Mouse (Mus musculus) erythroid progenitor cell, adult 5-6 weeks (primary cell): ENCODE results near the gene Ppie. TPM values are rescaled to one million over a fixed set of nuclear protein-coding genes. Genes with fewer than 3 reads are reported as not detected.

ENCODE experiments used
- ATAC-seq: replicated peaks from 2 replicates; pipeline ENCODE4 v1.8.0; 2016; ENCODE audit warnings: moderate number of reproducible peaks, mild to moderate bottlenecking, moderate TSS enrichment, inconsistent platforms; ENCODE audit not compliant: poor library complexity, low FRiP score, severe bottlenecking
- total RNA-seq, 2 experiments: library from RNA; stranded (forward) in 1 of 2; stranded (reverse) in 1 of 2; fragments of 150-400 nt in 1 of 2; fragments of 186-747, 209-891 nt in 1 of 2; gene quantifications; 2 replicates each; pipeline versions ENCODE4 v1.2.3 to v1.2.4; 2015 to 2017; ENCODE audit warnings: low replicate concordance in 2 of 2

Ppie gene
- total RNA-seq, 2 experiments from 2014 or later = 1.7 to 3.8 TPM

GRCm38 (mm10) chr4:123078231-123078630 is 61.5 kb downstream of the Ppie start:
- peak; percentile 54 for ATAC-seq

Other genes starting within 250 kb of the Ppie start
- gene Mfsd2a, start 178.8 kb downstream of the Ppie start, total RNA-seq (2015; ENCODE audit: low replicate concordance) = not detected in 2 replicates
- gene Mfsd2a, start 178.8 kb downstream of the Ppie start, total RNA-seq (2017; ENCODE audit: low replicate concordance) = not detected in 2 replicates
- not detected in 2 replicates for gene Mycl, start 144.3 kb downstream of the Ppie start, total RNA-seq (2015; ENCODE audit: low replicate concordance)
- gene Mycl, start 144.3 kb downstream of the Ppie start, total RNA-seq (2017; ENCODE audit: low replicate concordance) = not detected in 2 replicates
- 1.3 and 3.6 TPM in 2 replicates for gene Trit1, start 123.4 kb downstream of the Ppie start, total RNA-seq (2015; ENCODE audit: low replicate concordance)
- gene Trit1, start 123.4 kb downstream of the Ppie start, total RNA-seq (2017; ENCODE audit: low replicate concordance) = 6.0 and 9.9 TPM in 2 replicates
- gene Bmp8b, start 34.8 kb downstream of the Ppie start, total RNA-seq (2015; ENCODE audit: low replicate concordance) = 2.2 and 6.7 TPM in 2 replicates
- 0.77 TPM in 1 of 2 replicates, not detected in the other for gene Bmp8b, start 34.8 kb downstream of the Ppie start, total RNA-seq (2017; ENCODE audit: low replicate concordance)
- not detected in 2 replicates for gene Oxct2b, start 23.7 kb downstream of the Ppie start, total RNA-seq (2015; ENCODE audit: low replicate concordance)
- gene Oxct2b, start 23.7 kb downstream of the Ppie start, total RNA-seq (2017; ENCODE audit: low replicate concordance) = 1.5 TPM in 1 of 2 replicates, not detected in the other
- not detected in 2 replicates for gene Hpcal4, start 43.3 kb upstream of the Ppie start, total RNA-seq (2015; ENCODE audit: low replicate concordance)
- gene Hpcal4, start 43.3 kb upstream of the Ppie start, total RNA-seq (2017; ENCODE audit: low replicate concordance) = not detected in 2 replicates
- not detected in 2 replicates for gene Nt5c1a, start 61.6 kb upstream of the Ppie start, total RNA-seq (2015; ENCODE audit: low replicate concordance)
- gene Nt5c1a, start 61.6 kb upstream of the Ppie start, total RNA-seq (2017; ENCODE audit: low replicate concordance) = not detected in 2 replicates
- gene Heyl, start 93.6 kb upstream of the Ppie start, total RNA-seq (2015; ENCODE audit: low replicate concordance) = 0.72 TPM in 1 of 2 replicates, not detected in the other
- 0.13 TPM in 1 of 2 replicates, not detected in the other for gene Heyl, start 93.6 kb upstream of the Ppie start, total RNA-seq (2017; ENCODE audit: low replicate concordance)
- gene Pabpc4, start 122.4 kb upstream of the Ppie start, total RNA-seq (2015; ENCODE audit: low replicate concordance) = 390 and 415 TPM in 2 replicates
- 408 and 429 TPM in 2 replicates for gene Pabpc4, start 122.4 kb upstream of the Ppie start, total RNA-seq (2017; ENCODE audit: low replicate concordance)
- gene Oxct2a, start 183.7 kb upstream of the Ppie start, total RNA-seq (2015; ENCODE audit: low replicate concordance) = not detected in 2 replicates
- gene Oxct2a, start 183.7 kb upstream of the Ppie start, total RNA-seq (2017; ENCODE audit: low replicate concordance) = not detected in 2 replicates
- gene Bmp8a, start 203.3 kb upstream of the Ppie start, total RNA-seq (2015; ENCODE audit: low replicate concordance) = not detected in 2 replicates
- gene Bmp8a, start 203.3 kb upstream of the Ppie start, total RNA-seq (2017; ENCODE audit: low replicate concordance) = not detected in 2 replicates